Mouse (Mus musculus): ENCODE measurements around the gene Cfap73. TPM values are rescaled to one million over a fixed set of nuclear protein-coding genes. Genes with fewer than 3 reads are reported as not detected.

Cfap73 gene
- total and polyA plus RNA-seq, 3 experiments: 0.26 TPM; not detected in 2

DNA sequence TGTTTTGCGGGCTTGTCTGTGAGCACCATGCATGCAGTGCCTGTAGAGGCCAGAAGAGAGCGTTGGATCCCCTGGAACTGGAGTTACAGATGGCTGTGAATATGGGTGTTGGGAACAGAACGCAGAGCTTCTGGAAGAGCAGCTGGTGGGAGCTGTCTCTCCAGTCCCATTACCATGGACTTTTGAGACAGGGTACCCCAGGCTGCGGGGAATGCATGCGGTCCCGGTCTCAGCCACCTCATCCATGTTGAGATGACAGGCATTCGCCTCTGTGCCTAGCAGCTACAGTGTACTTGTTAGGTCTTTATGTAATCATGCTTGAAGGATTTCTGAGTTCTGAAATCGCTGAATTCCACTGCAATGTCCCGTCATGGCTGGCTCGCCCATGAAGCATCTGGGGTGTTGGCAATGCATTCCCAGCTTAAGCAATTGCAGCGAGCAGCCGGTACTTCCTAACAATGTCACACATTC lies 22.3 kb upstream of the Cfap73 start:
- H3K27ac ChIP-seq (ENCODE audit: insufficient read depth, low read depth): no peak overlapping the region
- dilution Hi-C loops (cut with MboI; ENCODE audit: extremely low pct_ligation_motif_present, extremely low pct_unique_long_range_greater_than_20kb, low sequenced_read_pairs): no loop called here
- TF ChIP-seq CTCF (conservative IDR thresholded peaks at IDR 0.05 in 1 of 2, IDR thresholded peaks at IDR 0.05 in 1 of 2; ENCODE audit: low read depth in 2 of 2, low read length in 2 of 2) (0 out of 4 replicates have a peak, but pooled peaks of 1 of the 2 experiments have one; percentile 1), JUN (IDR thresholded peaks at IDR 0.05; ENCODE audit: insufficient read depth, low read depth, low read length) (no peak)
- H3K4me2 ChIP-seq (ENCODE audit: insufficient read depth, low read depth, poor library complexity, severe bottlenecking): no peak overlapping the region
- in situ Hi-C loops (cut with MboI; ENCODE audit: low pct_ligation_motif_present, low pct_unique_long_range_greater_than_20kb, low sequenced_read_pairs): loop anchor here (5.0 kb wide), 1 partner anchor 34 kb away; no protein-coding TSS in a partner anchor
- H3K79me2 ChIP-seq (replicated peaks; ENCODE audit: control insufficient read depth, extremely low read depth, insufficient read depth, poor library complexity, severe bottlenecking): no peaks in the 10 kb centered on the region
- peaks cover 14 to 26% of the 10 kb centered on the region in 2 experiments for H3K4me1 ChIP-seq (ENCODE audit: control insufficient read depth in 1 of 2, insufficient read depth in 2 of 2)
- H3K27me3 ChIP-seq (replicated peaks): no peaks in the 10 kb centered on the region
- peaks cover 13 to 81% of the 10 kb centered on the region in 2 experiments for H3K36me3 ChIP-seq (replicated peaks in 1 of 2; ENCODE audit: control insufficient read depth in 1 of 2, insufficient read depth in 1 of 2, low read length in 1 of 2)
- no peak overlapping the region for H3K9ac ChIP-seq (ENCODE audit: insufficient read depth, low read depth)
- H3K4me3 ChIP-seq (replicated peaks in 1 of 3; ENCODE audit: low read depth in 2 of 3, low read length in 2 of 3, poor library complexity in 1 of 3): no peak overlapping the region
- H3K9me3 ChIP-seq (replicated peaks; ENCODE audit: low read length): no peaks in the 10 kb centered on the region
- DNase-seq (ENCODE audit: extremely low read depth): no peak

GRCm38 (mm10) chr5:120653873-120654272 lies 19.8 kb upstream of the Cfap73 start:
- H3K9me3 ChIP-seq (replicated peaks; ENCODE audit: low read length): no peaks in the 10 kb centered on the region
- H3K9ac ChIP-seq (ENCODE audit: insufficient read depth, low read depth): no peak overlapping the region
- in situ Hi-C loops (cut with MboI; ENCODE audit: low pct_ligation_motif_present, low pct_unique_long_range_greater_than_20kb, low sequenced_read_pairs): no loop called here
- peaks cover 18 to 45% of the 10 kb centered on the region in 2 experiments for H3K4me1 ChIP-seq (ENCODE audit: control insufficient read depth in 1 of 2, insufficient read depth in 2 of 2)
- peaks cover 10 to 61% of the 10 kb centered on the region in 2 experiments for H3K36me3 ChIP-seq (replicated peaks in 1 of 2; ENCODE audit: control insufficient read depth in 1 of 2, insufficient read depth in 1 of 2, low read length in 1 of 2)
- H3K27me3 ChIP-seq (replicated peaks): no peaks in the 10 kb centered on the region
- no peak overlapping the region for H3K27ac ChIP-seq (ENCODE audit: insufficient read depth, low read depth)
- H3K4me3 ChIP-seq (replicated peaks in 1 of 3; ENCODE audit: low read depth in 2 of 3, low read length in 2 of 3, poor library complexity in 1 of 3): no peak overlapping the region
- no peaks in the 10 kb centered on the region for H3K79me2 ChIP-seq (replicated peaks; ENCODE audit: control insufficient read depth, extremely low read depth, insufficient read depth, poor library complexity, severe bottlenecking)
- no peak overlapping the region for H3K4me2 ChIP-seq (ENCODE audit: insufficient read depth, low read depth, poor library complexity, severe bottlenecking)
- dilution Hi-C loops (cut with MboI; ENCODE audit: extremely low pct_ligation_motif_present, extremely low pct_unique_long_range_greater_than_20kb, low sequenced_read_pairs): no loop called here
- TF ChIP-seq ZC3H11A (IDR thresholded peaks at IDR 0.05; ENCODE audit: low read depth, low read length) (no peak), IRF4 (IDR thresholded peaks at IDR 0.05; ENCODE audit: low read depth, low read length) (no peak), MXI1 (IDR thresholded peaks at IDR 0.05; ENCODE audit: low read depth, low read length) (no peak), GABPA (IDR thresholded peaks at IDR 0.05; ENCODE audit: insufficient replicate concordance, low read depth, low read length) (no peak), SIN3A (IDR thresholded peaks at IDR 0.05; ENCODE audit: low read length) (no peak), TCF12 (IDR thresholded peaks at IDR 0.05; ENCODE audit: low read depth, low read length) (no peak), CTCF (conservative IDR thresholded peaks at IDR 0.05 in 1 of 2, IDR thresholded peaks at IDR 0.05 in 1 of 2; ENCODE audit: low read depth in 2 of 2, low read length in 2 of 2) (no peak), USF1 (IDR thresholded peaks at IDR 0.05; ENCODE audit: low read depth, low read length) (no peak), RCOR1 (conservative IDR thresholded peaks at IDR 0.05; ENCODE audit: low read depth, low read length) (no peak), HCFC1 (IDR thresholded peaks at IDR 0.05; ENCODE audit: low read depth, low read length) (no peak), JUND (conservative IDR thresholded peaks at IDR 0.05; ENCODE audit: low read depth, low read length) (no peak), JUN (IDR thresholded peaks at IDR 0.05; ENCODE audit: insufficient read depth, low read depth, low read length) (no peak), NRF1 (IDR thresholded peaks at IDR 0.05; ENCODE audit: low read depth, low read length) (no peak), POLR2AphosphoS2 (IDR thresholded peaks at IDR 0.05; ENCODE audit: low read depth, low read length) (no peak), MAX (IDR thresholded peaks at IDR 0.05; ENCODE audit: low read length) (no peak)
- no peak for DNase-seq (ENCODE audit: extremely low read depth)

Measured in CH12.LX (cell line).